Mouse (Mus musculus) erythroblast, embryonic 14.5 days (primary cell): ENCODE results near the gene Lurap1l.

Source experiments
- GATA1 ChIP-seq: IDR thresholded peaks from 2 replicates; pipeline ENCODE4 v1.6.1; 2012; ENCODE audit warnings: low read length, inconsistent platforms, mixed read lengths
- TAL1 ChIP-seq: IDR thresholded peaks from 3 replicates; pipeline ENCODE4 v1.6.1; 2012; ENCODE audit warnings: low read length, inconsistent platforms, mixed read lengths

- no peak for TF ChIP-seq TAL1
- TF ChIP-seq GATA1 = no peak
These were observed 12.2 kb downstream of the Lurap1l start for GRCm38 (mm10) chr4:80922654-80923053.
